Mouse (Mus musculus): ENCODE data around the gene Rere. TPM values are rescaled to one million over a fixed set of nuclear protein-coding genes. Genes with fewer than 3 reads are reported as not detected.

Gene Rere
- total and polyA plus RNA-seq, 3 experiments: 3.1 to 36.5 (median 8.7) TPM

GRCm38 (mm10) chr4:150462367-150462766 is 180.9 kb downstream of the Rere start:
- Histone ChIP-seq H3K9ac (ENCODE audit: insufficient read depth, low read depth) (no peak overlapping the region), H3K27me3 (replicated peaks) (no peaks in the 10 kb centered on the region), H3K4me3 (replicated peaks in 1 of 3; ENCODE audit: low read depth in 2 of 3, low read length in 2 of 3, poor library complexity in 1 of 3) (no peak overlapping the region), H3K4me1 (ENCODE audit: control insufficient read depth in 1 of 2, insufficient read depth in 2 of 2) (peaks cover 15 to 71% of the 10 kb centered on the region in 2 experiments), H3K4me2 (ENCODE audit: insufficient read depth, low read depth, poor library complexity, severe bottlenecking) (no peak overlapping the region), H3K9me3 (replicated peaks; ENCODE audit: low read length) (no peaks in the 10 kb centered on the region), H3K36me3 (replicated peaks in 1 of 2; ENCODE audit: control insufficient read depth in 1 of 2, insufficient read depth in 1 of 2, low read length in 1 of 2) (peaks cover 2 to 19% of the 10 kb centered on the region in 2 experiments), H3K27ac (ENCODE audit: insufficient read depth, low read depth) (no peak overlapping the region), H3K79me2 (replicated peaks; ENCODE audit: control insufficient read depth, extremely low read depth, insufficient read depth, poor library complexity, severe bottlenecking) (peaks cover 6% of the 10 kb centered on the region)
- in situ Hi-C loops (cut with MboI; ENCODE audit: low pct_ligation_motif_present, low pct_unique_long_range_greater_than_20kb, low sequenced_read_pairs): loop anchor here (10.0 kb wide), 1 partner anchor 198 kb away; no protein-coding TSS in a partner anchor
- no peak for DNase-seq (ENCODE audit: extremely low read depth)
- dilution Hi-C loops (cut with MboI; ENCODE audit: extremely low pct_ligation_motif_present, extremely low pct_unique_long_range_greater_than_20kb, low sequenced_read_pairs): no loop called here
- TF ChIP-seq TBP (conservative IDR thresholded peaks at IDR 0.05; ENCODE audit: low read depth, low read length) (no peak), MAZ (IDR thresholded peaks at IDR 0.05; ENCODE audit: low read depth, low read length) (no peak), PAX5 (IDR thresholded peaks at IDR 0.05; ENCODE audit: low read length) (no peak), USF1 (IDR thresholded peaks at IDR 0.05; ENCODE audit: low read depth, low read length) (no peak), CHD1 (IDR thresholded peaks at IDR 0.05; ENCODE audit: low read depth, low read length) (no peak), MXI1 (IDR thresholded peaks at IDR 0.05; ENCODE audit: low read depth, low read length) (no peak), JUN (IDR thresholded peaks at IDR 0.05; ENCODE audit: insufficient read depth, low read depth, low read length) (no peak), ETS1 (conservative IDR thresholded peaks at IDR 0.05; ENCODE audit: low read depth, low read length) (no peak), USF2 (conservative IDR thresholded peaks at IDR 0.05; ENCODE audit: low read depth, low read length) (no peak), E2F4 (IDR thresholded peaks at IDR 0.05; ENCODE audit: insufficient replicate concordance, low read depth, low read length) (no peak), CTCF (conservative IDR thresholded peaks at IDR 0.05 in 1 of 2, IDR thresholded peaks at IDR 0.05 in 1 of 2; ENCODE audit: low read depth in 2 of 2, low read length in 2 of 2) (no peak), POLR2A (IDR thresholded peaks at IDR 0.05; ENCODE audit: low read depth, low read length) (no peak), JUND (conservative IDR thresholded peaks at IDR 0.05; ENCODE audit: low read depth, low read length) (no peak), EP300 (IDR thresholded peaks at IDR 0.05; ENCODE audit: low read length) (no peak)

DNA sequence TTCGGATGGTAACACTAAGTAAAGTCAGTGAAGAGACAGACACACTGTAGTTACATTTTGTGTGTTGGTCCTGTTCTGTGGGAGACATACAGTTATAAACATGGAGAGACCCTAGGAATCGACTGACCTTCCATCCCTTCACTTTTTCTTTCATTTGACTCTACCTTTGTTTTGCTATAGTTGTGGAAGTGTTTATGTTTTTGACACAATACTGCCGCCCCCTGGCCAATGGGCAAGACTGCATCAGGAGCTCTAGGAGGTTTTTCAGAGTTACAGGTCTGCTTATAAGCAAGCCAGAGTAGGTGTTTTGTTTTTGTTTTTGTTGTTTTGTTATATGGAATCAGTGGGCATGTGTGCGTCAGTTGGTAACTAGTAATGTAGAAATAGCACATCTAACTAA is 184.3 kb downstream of the Rere start:
- peaks cover 2 to 42% of the 10 kb centered on the region in 2 experiments for H3K4me1 ChIP-seq (ENCODE audit: control insufficient read depth in 1 of 2, insufficient read depth in 2 of 2)
- dilution Hi-C loops (cut with MboI; ENCODE audit: extremely low pct_ligation_motif_present, extremely low pct_unique_long_range_greater_than_20kb, low sequenced_read_pairs) (no loop called here), in situ Hi-C loops (cut with MboI; ENCODE audit: low pct_ligation_motif_present, low pct_unique_long_range_greater_than_20kb, low sequenced_read_pairs) (loop anchor here (10.0 kb wide), 1 partner anchor 201 kb away; no protein-coding TSS in a partner anchor)
- no peaks in the 10 kb centered on the region for H3K9me3 ChIP-seq (replicated peaks; ENCODE audit: low read length)
- H3K79me2 ChIP-seq (replicated peaks; ENCODE audit: control insufficient read depth, extremely low read depth, insufficient read depth, poor library complexity, severe bottlenecking): peaks cover 6% of the 10 kb centered on the region
- no peak overlapping the region for H3K9ac ChIP-seq (ENCODE audit: insufficient read depth, low read depth)
- no peak overlapping the region for H3K27ac ChIP-seq (ENCODE audit: insufficient read depth, low read depth)
- H3K27me3 ChIP-seq (replicated peaks): no peaks in the 10 kb centered on the region
- no peak for TF ChIP-seq EP300 (IDR thresholded peaks at IDR 0.05; ENCODE audit: low read length)
- no peak for TF ChIP-seq BHLHE40 (IDR thresholded peaks at IDR 0.05; ENCODE audit: low read depth, low read length)
- no peak for TF ChIP-seq ELF1 (IDR thresholded peaks at IDR 0.05; ENCODE audit: low read depth, low read length)
- no peak for TF ChIP-seq TBP (conservative IDR thresholded peaks at IDR 0.05; ENCODE audit: low read depth, low read length)
- peak; percentile 86 for TF ChIP-seq ZC3H11A (IDR thresholded peaks at IDR 0.05; ENCODE audit: low read depth, low read length)
- no peak for TF ChIP-seq NRF1 (IDR thresholded peaks at IDR 0.05; ENCODE audit: low read depth, low read length)
- no peak for TF ChIP-seq ETS1 (conservative IDR thresholded peaks at IDR 0.05; ENCODE audit: low read depth, low read length)
- TF ChIP-seq RCOR1 (conservative IDR thresholded peaks at IDR 0.05; ENCODE audit: low read depth, low read length): no peak
- TF ChIP-seq ZNF384 (IDR thresholded peaks at IDR 0.05; ENCODE audit: low read depth, low read length): peak; percentile 50; the same call in 1 of the 2 replicates
- TF ChIP-seq RAD21 (IDR thresholded peaks at IDR 0.05; ENCODE audit: low read depth, low read length): peak; percentile 96
- TF ChIP-seq IRF4 (IDR thresholded peaks at IDR 0.05; ENCODE audit: low read depth, low read length): 0 out of 2 replicates have a peak, but pooled peaks have one; percentile 9
- peak; percentile 62 to 95; a peak in 3 of 4 replicates for TF ChIP-seq CTCF (conservative IDR thresholded peaks at IDR 0.05 in 1 of 2, IDR thresholded peaks at IDR 0.05 in 1 of 2; ENCODE audit: low read depth in 2 of 2, low read length in 2 of 2)
- no peak for TF ChIP-seq JUND (conservative IDR thresholded peaks at IDR 0.05; ENCODE audit: low read depth, low read length)
- peak; percentile 97 for TF ChIP-seq SMC3 (IDR thresholded peaks at IDR 0.05; ENCODE audit: low read depth, low read length)
- TF ChIP-seq E2F4 (IDR thresholded peaks at IDR 0.05; ENCODE audit: insufficient replicate concordance, low read depth, low read length): no peak
- TF ChIP-seq MEF2A (IDR thresholded peaks at IDR 0.05; ENCODE audit: borderline replicate concordance, low read depth, low read length): no peak
- 0 out of 2 replicates have a peak, but pooled peaks have one; percentile 22 for TF ChIP-seq SIN3A (IDR thresholded peaks at IDR 0.05; ENCODE audit: low read length)
- no peak for TF ChIP-seq ZMIZ1 (IDR thresholded peaks at IDR 0.05; ENCODE audit: low read depth, low read length)
- no peak for TF ChIP-seq POLR2AphosphoS2 (IDR thresholded peaks at IDR 0.05; ENCODE audit: low read depth, low read length)
- TF ChIP-seq USF1 (IDR thresholded peaks at IDR 0.05; ENCODE audit: low read depth, low read length): no peak
- TF ChIP-seq NELFE (IDR thresholded peaks at IDR 0.05; ENCODE audit: low read depth, low read length): no peak
- TF ChIP-seq MAX (IDR thresholded peaks at IDR 0.05; ENCODE audit: low read length): no peak
- TF ChIP-seq GABPA (IDR thresholded peaks at IDR 0.05; ENCODE audit: insufficient replicate concordance, low read depth, low read length): no peak
- TF ChIP-seq JUN (IDR thresholded peaks at IDR 0.05; ENCODE audit: insufficient read depth, low read depth, low read length): no peak
- no peak for TF ChIP-seq UBTF (IDR thresholded peaks at IDR 0.05; ENCODE audit: low read depth, low read length)
- no peak for TF ChIP-seq PAX5 (IDR thresholded peaks at IDR 0.05; ENCODE audit: low read length)
- peaks cover 10 to 46% of the 10 kb centered on the region in 2 experiments for H3K36me3 ChIP-seq (replicated peaks in 1 of 2; ENCODE audit: control insufficient read depth in 1 of 2, insufficient read depth in 1 of 2, low read length in 1 of 2)
- no peak overlapping the region for H3K4me2 ChIP-seq (ENCODE audit: insufficient read depth, low read depth, poor library complexity, severe bottlenecking)
- DNase-seq (ENCODE audit: extremely low read depth): peak; percentile 74
- H3K4me3 ChIP-seq (replicated peaks in 1 of 3; ENCODE audit: low read depth in 2 of 3, low read length in 2 of 3, poor library complexity in 1 of 3): no peak overlapping the region

All from CH12.LX (cell line).